Mouse (Mus musculus): ENCODE data around the gene Polk.

GRCm38 (mm10) chr13:96465315-96465714 is 77.1 kb downstream of the Polk start:
- no peak for TF ChIP-seq CTCF (IDR thresholded peaks at IDR 0.05; ENCODE audit: insufficient read depth, low read depth, low read length)
- TF ChIP-seq POLR2A (IDR thresholded peaks at IDR 0.05; ENCODE audit: insufficient read depth, low read depth, low read length): no peak
